Mouse (Mus musculus): ENCODE results near the gene Yap1.

GRCm38 (mm10) chr9:7942701-7943100 is 61.7 kb downstream of the Yap1 start:
- TF ChIP-seq CTCF (IDR thresholded peaks at IDR 0.05; ENCODE audit: borderline replicate concordance, insufficient read depth, low read length) = no peak
- TF ChIP-seq POLR2A (IDR thresholded peaks at IDR 0.05; ENCODE audit: low read depth, low read length) = no peak

All from embryonic fibroblast, embryonic 13.5 days (primary cell).